Mouse (Mus musculus) brown adipose tissue, adult 24 weeks (tissue): ENCODE measurements at regions not wholly inside any gene's neighbourhood (a gene's known extent, or its start where the extent isn't known, plus 50 kb on each side); places are given as distances from the start of the nearest gene placed in this dataset.

ENCODE experiments used
- H3K27ac ChIP-seq: fragments of 200-500 bp; replicated peaks from 2 replicates; pipeline ENCODE4 v1.5.1; 2012; ENCODE audit warnings: low read depth, mild to moderate bottlenecking, low read length
- H3K4me1 ChIP-seq: fragments of 200-500 bp; 2 replicates; pipeline ENCODE4 v1.6.1; 2012; ENCODE audit warnings: low read length, mixed read lengths; ENCODE audit not compliant: control insufficient read depth, insufficient read depth, insufficient read length
- H3K4me3 ChIP-seq: fragments of 200-500 bp; 2 replicates; pipeline ENCODE4 v1.5.1; 2012; ENCODE audit warnings: low read depth, mild to moderate bottlenecking, low read length, moderate library complexity; ENCODE audit not compliant: insufficient read depth

DNA sequence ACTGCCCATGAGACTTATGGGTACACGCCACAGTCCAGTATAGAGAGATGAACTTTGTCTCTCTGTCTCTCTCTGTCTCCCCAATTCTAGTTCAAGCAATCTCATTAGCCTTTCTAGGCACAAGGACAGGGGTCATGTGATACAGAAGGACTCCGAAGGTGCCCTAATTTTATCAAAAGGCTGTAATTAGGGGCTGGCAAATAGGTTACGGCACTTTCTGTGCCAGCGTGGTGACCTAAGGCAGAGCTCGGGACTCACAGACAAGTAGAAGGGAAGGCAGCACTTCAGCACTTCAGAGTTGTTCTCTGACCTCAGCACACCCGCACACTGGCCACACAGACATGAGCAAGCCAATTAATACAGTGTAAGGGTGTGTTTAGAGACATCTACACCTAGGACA is 119.2 kb upstream of the Haao start:
- Histone ChIP-seq H3K27ac (no peak overlapping the region), H3K4me3 (no peak overlapping the region)

DNA sequence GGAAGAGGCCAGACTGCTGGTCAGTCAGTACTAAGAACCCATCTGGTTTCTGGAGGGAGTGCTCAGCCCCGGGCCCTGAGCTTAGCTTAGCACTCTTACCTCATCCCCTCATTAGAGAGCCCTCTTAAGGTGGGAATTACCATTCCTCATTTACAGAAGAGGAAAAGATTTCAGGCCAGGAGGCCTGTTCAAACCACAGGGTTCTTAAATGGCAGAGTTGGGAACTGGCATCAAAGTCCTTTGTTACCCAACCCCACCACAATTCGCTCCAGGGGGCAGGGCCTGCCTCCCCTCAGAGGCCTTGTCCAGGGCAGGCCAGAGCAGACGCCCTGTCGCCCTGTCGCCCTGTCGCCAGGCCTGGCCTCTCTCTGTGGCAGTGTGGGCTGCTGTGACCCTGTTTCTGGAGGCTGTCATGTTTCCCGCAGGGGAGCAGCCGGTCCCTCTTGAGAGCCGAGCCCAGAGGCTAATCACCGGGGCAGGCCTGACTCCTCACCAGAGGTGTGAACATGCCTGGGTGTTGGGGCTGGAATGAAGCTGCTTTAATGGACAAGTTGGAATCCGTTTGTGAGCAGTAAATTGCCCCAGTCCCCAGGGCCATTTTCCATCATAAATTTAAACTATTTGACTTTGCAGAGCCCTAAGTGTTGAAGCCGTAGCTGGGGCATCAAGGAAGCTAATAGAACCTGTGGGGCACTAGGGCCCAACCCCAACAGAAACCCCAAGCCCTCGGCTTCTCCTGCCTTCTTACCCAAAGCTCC is 116.9 kb upstream of the Haao start:
- no peak overlapping the region for H3K4me3 ChIP-seq
- peaks cover 4% of the 10 kb centered on the region; the same call in 1 of the 2 replicates for H3K4me1 ChIP-seq
- H3K27ac ChIP-seq, result no peak overlapping the region

More for the DNA sequence above, 119.2 kb upstream of the Haao start:
- H3K4me1 ChIP-seq, result peaks cover 2% of the 10 kb centered on the region; the same call in 1 of the 2 replicates

DNA sequence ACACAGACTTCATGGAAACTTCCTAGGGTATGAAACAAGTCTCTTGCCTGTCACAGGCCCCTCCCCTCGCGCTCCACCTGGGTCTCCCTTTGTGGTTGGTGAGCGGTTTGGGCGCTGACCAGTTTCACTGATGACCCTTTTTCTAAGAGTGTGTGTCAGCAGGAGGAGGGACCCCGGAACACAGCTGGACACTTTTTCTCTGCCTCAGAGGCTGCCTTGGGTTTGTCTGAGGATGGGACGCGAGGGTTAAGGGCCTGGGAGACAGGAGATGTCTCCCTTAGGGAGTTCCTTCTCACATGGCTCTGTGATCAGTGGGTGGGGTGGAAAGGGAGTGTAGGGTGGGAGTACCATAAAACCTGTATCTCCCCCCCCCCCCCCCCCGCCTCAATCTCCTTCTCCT is 115.8 kb upstream of the Haao start:
- H3K4me1 ChIP-seq, result peaks cover 11% of the 10 kb centered on the region; the same call in 1 of the 2 replicates
- no peak overlapping the region for H3K27ac ChIP-seq
- H3K4me3 ChIP-seq, result no peak overlapping the region

DNA sequence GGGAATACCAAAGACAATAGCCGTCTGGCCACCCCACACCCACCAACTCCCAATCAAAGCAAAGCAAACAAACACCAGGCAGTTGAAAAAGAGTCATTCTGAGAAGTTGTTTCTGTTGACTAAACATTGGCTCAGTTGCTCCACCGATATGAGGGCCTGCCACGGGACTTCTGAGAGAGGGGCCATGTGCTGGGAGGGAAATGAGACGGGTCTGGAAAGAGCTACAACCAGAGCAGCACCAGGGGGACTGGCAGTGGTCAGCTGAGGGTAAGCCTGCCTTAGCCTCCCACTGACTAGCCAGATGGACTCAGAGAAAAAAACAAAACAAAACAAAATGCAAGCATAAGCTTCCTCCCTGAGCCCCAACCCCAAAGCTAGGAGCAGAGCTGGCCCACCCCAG is 115.1 kb upstream of the Haao start:
- no peak overlapping the region for H3K27ac ChIP-seq
- H3K4me1 ChIP-seq, result peaks cover 18% of the 10 kb centered on the region
- H3K4me3 ChIP-seq, result no peak overlapping the region

DNA sequence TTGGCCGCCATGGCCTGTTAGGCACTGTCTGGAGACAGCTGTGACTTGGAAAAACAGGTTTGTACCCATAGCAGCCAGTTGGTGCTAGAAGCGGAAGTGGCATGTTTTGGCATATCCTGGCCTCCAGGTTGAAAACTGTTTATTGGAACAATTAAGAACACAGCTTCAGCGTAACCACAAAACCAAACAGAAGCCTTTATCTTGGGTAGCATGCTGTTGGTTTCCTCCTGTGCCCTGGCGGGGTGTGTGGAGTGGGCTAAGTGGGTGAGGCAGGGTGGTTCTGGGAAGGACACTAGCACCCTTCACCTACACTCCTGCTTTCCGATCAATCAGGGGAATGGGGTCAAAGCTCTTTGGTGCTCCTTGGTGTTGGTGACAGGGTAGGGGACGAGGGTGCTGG is 114.4 kb upstream of the Haao start:
- no peak overlapping the region for H3K4me3 ChIP-seq
- peaks cover 21% of the 10 kb centered on the region for H3K4me1 ChIP-seq
- no peak overlapping the region for H3K27ac ChIP-seq

DNA sequence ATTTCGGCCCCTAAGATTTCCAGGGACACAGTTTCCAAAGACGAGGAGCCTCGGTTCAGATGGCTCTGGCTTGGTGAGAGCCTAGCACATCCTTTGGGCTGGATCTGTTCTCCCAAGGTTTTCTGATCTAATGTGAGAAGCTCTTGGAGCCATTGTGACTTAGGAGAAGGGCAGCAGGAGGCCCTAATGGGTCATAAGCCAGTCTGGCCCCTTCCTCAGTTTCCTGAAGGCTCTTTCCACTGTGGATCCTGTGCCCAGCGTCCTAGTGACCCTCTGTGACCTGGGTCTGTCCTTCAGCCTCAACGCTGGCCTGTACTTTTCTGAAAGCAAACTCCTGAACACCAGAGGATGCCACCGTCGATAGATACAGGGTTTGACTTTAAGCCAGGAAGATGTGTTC is 113.1 kb upstream of the Haao start:
- Histone ChIP-seq H3K27ac (peak overlapping the region; percentile 6), H3K4me3 (no peak overlapping the region), H3K4me1 (peaks cover 32% of the 10 kb centered on the region)

DNA sequence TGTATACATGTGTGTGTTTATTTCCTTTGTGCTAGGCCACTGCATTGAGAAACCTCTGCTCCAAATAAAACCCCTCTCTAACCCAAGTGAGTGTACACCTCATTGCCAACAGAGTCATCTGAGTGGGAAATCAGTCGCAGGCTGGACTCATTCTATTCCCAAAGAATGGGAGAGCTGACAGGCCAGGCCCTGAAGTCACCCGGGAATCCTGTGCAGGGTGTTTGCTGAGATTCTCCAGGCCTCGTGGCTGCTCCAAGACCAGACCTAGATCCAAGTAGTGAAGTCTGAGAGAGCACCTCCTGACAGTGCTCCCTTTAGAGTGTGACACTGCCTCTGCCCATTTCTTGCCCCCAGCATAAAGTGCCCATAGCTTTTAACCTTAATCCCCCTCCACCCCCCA is 112.4 kb upstream of the Haao start:
- peaks cover 38% of the 10 kb centered on the region for H3K4me1 ChIP-seq
- H3K27ac ChIP-seq, result peak overlapping the region; percentile 6; the same call in 1 of the 2 replicates
- no peak overlapping the region for H3K4me3 ChIP-seq

DNA sequence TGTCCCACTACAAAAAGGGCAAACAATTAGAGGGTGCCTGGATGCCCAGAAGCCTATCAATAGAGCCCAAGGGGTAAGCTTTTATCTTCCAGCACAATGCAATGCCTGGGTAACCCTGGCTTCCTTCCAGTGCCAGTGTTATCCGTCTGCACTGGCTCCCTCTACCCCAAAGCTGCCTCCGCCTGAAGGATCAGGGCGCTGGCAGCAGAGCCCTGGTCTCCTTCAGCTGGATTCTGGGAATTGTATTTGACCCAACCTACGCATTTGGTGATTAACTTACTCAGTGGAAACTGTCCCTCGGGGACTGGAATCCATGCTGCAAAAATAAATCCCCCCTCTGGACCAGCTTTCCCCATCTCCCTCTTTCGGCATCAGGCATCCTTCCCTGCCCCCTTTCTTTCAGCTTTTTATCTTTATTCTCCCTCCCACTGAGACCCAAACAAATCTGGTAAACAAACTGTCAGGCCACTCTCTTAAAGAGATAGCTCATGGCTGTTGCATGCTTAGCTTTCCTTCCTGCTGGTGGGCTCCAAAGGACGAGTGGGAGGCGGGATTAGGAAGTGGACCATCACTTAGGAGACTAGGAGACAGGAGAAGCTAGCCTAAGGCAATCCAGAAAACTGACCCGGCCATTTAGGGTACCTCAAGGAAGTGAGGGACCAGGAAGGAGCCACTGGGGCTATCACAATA is 111.5 kb upstream of the Haao start:
- peaks cover 46% of the 10 kb centered on the region for H3K4me1 ChIP-seq
- H3K27ac ChIP-seq, result peak overlapping the region; percentile 86; the same call in 1 of the 2 replicates
- H3K4me3 ChIP-seq, result no peak overlapping the region

DNA sequence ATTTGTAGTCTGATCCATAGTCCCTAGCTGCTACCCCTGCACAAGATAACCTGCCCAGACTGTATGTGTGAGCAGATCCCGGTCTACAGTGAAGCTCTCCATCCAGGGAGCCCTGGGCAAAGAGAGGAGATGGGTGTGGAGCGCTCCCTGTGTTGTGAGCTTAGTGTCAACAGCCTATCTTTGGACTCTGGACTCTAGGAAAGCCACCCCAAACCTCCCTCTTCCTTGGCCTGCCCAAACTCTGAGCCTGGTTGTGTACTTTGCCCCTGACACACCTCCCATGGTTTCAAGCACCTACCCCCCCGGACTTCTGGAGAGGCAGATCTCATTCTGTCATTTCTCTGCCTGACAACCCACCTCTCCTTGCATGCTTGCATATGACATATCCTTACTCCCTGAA is 110.9 kb upstream of the Haao start:
- peaks cover 52% of the 10 kb centered on the region for H3K4me1 ChIP-seq
- H3K27ac ChIP-seq, result peak overlapping the region; percentile 86
- no peak overlapping the region for H3K4me3 ChIP-seq

DNA sequence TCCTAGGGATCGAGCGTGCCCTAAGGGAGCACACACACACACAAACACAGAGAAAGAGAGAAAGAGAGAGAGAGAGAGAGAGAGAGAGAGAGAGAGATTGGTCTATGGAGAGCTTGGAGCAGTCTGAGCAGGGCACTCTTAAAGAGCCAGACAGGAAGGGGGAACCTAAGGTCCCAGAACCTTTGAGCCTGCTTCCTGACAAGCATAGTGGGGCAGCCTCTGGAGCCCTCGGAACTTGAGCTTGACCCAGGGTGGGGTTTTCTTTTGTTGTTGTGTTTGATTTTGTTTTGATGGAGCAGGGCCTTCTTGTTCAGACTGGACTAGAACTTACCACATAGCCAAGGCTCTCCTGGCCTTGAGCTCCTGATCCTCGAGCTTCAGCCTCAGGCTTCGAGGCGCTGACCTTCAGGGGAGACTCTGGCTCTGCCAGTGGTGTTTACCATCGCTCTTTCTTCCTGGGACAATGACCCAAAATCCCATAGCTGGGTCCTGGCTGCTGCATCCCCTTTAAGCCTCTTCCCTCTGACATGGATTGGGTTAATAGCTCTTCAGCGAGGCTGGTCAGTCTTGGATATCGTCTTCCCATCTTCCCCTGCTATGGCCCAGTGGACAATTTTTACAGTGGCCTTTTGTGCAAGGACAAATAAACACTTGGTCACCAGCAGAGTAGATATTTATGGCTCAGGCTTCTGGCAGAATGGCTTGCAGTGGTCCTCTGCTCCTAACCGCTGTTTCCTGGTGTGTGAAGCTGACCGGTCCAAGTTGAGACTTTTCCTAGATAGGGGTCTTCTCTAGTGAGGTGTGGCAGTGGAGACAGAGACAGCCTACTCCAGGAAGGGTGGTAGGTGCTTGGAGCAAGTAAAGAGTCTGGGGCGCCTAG is 110.1 kb upstream of the Haao start:
- peak overlapping the region; percentile 86 for H3K27ac ChIP-seq
- H3K4me3 ChIP-seq, result no peak overlapping the region
- H3K4me1 ChIP-seq, result peaks cover 58% of the 10 kb centered on the region

DNA sequence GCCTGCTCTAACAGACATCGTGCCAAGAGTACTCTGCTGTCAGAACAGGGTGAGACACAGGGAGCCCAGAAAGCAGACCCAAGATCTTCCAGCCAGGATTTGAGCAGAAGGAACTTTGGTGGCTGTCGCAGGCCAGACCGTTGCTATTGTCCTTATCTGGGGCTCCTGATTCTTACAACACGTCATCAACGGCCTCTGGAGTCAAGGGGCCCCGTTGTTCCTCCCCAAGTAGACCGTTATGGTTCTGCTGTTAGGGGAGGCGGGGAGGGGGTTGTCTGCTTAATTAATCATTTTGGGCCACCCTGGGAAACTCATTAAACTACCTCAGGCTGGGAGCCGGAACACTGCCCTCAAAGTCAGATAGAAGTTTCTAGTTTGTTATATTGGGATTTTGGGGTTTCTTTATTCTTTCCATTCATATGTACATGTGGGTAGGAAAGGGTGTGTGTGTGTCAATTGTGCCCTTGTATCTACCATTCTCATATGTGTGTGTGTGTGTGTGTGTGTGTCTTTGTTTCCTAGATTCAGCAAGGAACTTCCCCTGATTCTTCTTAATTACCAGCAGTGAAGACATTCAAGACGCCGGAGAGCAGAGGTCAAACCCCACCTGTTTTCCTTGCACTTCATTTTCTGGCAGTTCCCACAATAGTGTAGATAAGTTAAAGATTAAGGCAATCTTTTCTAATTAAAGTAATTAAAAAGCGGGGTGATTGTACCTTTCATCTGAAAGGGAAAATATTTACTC is 109.2 kb upstream of the Haao start:
- H3K4me3 ChIP-seq, result no peak overlapping the region
- H3K4me1 ChIP-seq, result peaks cover 58% of the 10 kb centered on the region
- peak overlapping the region; percentile 98 for H3K27ac ChIP-seq

DNA sequence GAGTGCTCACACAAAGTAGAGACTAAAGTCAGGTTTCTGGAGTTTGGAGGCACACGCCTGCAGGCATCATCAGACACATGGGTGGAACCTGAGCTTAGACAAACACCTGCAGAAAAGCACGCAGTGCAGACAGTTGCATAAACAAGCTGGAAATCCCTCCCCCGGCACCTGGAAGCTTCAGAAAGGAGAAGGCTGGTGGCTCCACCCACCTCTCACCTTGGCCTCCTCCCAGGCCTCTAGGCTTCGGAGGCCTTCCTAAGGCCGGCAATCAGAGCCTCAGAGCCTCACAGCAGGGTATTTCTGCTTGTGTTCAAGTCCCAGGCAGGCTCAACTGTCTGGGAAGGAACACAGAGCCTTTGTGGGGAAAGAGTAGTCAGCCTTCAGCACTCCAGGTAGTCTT is 108.2 kb upstream of the Haao start:
- Histone ChIP-seq H3K4me3 (no peak overlapping the region), H3K27ac (peak overlapping the region; percentile 98), H3K4me1 (peaks cover 58% of the 10 kb centered on the region)

DNA sequence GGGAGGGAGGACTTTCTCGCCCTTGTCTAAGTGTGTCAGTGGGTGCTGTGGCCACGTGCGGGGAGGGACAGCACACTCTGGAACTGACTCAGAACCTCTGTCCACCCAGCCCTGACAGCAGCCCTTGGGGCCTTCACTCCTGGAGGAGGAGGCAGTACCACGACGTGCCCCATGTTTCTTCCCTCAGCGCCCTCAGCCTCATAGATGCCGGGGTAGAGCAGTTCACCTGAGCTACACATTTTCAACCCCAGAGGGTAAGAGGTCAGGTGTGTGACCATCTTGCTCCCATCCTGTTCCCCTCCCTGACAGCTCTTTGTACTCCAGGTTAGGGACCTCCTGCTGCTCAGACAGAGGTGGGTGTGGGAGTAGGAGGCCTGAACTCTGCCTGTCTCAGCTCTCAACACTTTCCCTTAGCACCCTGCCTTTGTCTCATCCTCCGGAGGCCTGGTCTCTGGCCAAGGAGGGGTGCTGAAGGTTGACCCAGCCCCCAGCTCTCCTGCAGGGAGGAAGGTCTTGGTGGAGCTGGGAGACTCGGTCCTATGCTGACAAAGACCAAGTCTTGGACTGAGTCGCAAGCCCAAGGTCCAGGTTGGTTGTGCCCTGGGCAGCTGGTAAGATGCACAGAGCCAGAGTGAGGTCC is 107.4 kb upstream of the Haao start:
- H3K27ac ChIP-seq, result peak overlapping the region; percentile 98
- peaks cover 54% of the 10 kb centered on the region for H3K4me1 ChIP-seq

DNA sequence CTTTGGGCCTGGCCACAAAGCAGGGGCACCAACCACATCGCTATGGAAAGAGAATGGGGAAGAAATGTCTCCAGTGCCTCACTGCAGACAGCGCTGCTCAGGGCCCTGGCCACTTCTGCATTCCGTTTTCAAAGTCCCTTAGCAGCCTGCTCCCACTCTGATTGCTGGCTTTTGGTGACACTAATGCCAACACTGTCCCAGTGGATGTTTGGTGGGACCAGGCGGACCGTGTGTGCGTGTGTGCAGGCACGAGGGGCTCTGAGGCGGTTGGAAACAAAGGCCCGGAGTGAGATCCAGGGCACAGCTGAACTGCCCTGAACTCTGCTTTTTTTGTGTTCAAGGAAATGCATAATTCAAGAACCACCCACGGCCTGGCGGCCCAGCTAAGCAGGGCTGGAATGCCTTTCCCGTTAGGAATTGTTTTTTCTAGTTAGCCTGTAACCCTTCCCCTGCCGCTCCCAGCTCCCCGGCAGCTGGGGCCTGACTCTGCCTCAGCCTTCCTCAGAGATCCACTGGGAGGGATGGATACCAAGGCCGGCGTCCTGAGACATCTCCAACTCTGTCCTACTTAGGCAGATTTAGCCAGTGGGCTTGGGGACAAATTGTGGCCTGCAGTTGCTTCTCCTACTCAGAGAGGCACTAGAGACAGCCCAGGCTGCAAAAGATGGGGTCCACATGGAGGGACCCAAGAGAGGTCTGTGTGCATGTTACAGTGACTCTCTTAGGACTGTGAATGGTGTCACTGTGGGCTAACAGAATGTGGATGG is 106.7 kb upstream of the Haao start:
- H3K4me3 ChIP-seq, result no peak overlapping the region
- peak overlapping the region; percentile 98 for H3K27ac ChIP-seq
- peaks cover 54% of the 10 kb centered on the region for H3K4me1 ChIP-seq

More for the DNA sequence above, 107.4 kb upstream of the Haao start:
- no peak overlapping the region for H3K4me3 ChIP-seq
